ENCODE assay signal across 11 mouse cellular contexts in the genomic region with DNA sequence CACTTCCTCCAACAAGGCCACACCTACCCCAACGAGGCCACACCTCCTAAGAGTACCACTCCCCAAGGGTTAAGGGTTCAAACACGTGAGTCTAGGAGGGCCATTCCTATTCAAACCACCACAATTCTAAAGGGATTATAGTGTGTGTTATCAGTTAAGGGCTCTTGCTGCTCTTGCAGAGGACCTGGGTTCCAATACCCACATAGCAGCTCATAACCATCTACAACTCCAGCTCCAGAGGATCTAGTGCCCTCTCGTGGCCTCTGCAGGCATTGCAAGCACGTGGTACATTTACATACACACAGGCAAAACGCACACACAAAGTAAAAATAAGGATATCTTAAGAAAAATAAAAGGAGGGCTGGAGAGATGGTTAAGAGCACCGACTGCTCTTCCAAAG. TPM values are rescaled to one million over a fixed set of nuclear protein-coding genes. Genes with fewer than 3 reads are reported as not detected.
DNase-seq lines count a peak whose midpoint lies in the region; ATAC-seq and TF ChIP-seq lines count a peak whose summit lies in the region.
"Had no signal": no experiment of that assay in that cellular context is flagged by ENCODE, and none has a peak within 500 bp of the region (broad histone marks: within the 10 kb centered on the region; RNA-seq: fewer than 3 reads in every experiment).

No protein-coding gene starts in this region.

- DNase-seq in cerebellum, adult 2 months, result no peak
- no peak for DNase-seq in cerebellum, adult 11 months
- DNase-seq in limb, embryonic 11.5 days (ENCODE audit: low spot score), result peak; percentile 38
- no peak for DNase-seq in limb, embryonic 10.5 days (ENCODE audit: low spot score)
- DNase-seq in ES-CJ7 (ENCODE audit: low read depth, low spot score), result peak; percentile 93
- DNase-seq in forelimb bud, embryonic 11.5 days (ENCODE audit: low read depth, low spot score), result peak; percentile 27
- no peak for DNase-seq in urinary bladder, postnatal 4 days (ENCODE audit: low spot score in 2 of 2)
- DNase-seq in heart, adult 8-10 months (ENCODE audit: low spot score), result no peak
- DNase-seq: cerebellum, adult 8-10 months had no signal

- peak; percentile 31; the same call in 1 of the 2 replicates for TF ChIP-seq CTCF in cerebellum, adult 2 months (IDR thresholded peaks at IDR 0.05; ENCODE audit: borderline replicate concordance, insufficient read depth, low read depth, low read length)

- ATAC-seq in limb, embryonic 11.5 days (ENCODE audit: insufficient number of reproducible peaks, low FRiP score, low TSS enrichment, low read depth), result no peak
- ATAC-seq: inflammation-experienced regulatory T-cells, adult 6 months had no signal

- 71% methylated on average over 6 of the region's 6 CpGs for WGBS in cerebellum, adult 2 months
- 65% methylated on average over 6 of the region's 6 CpGs for WGBS in limb, embryonic 11.5 days
- 63% methylated on average over 6 of the region's 6 CpGs for WGBS in limb, embryonic 10.5 days

- no peaks in the 10 kb centered on the region for H3K9me3 ChIP-seq in limb, embryonic 11.5 days (ENCODE audit: control insufficient read depth, low read length)
- H3K9me3 ChIP-seq in limb, embryonic 10.5 days (replicated peaks), result no peaks in the 10 kb centered on the region

- H3K4me2 ChIP-seq in limb, embryonic 11.5 days (ENCODE audit: low read depth, severe bottlenecking), result no peak overlapping the region

- no peak overlapping the region for H3K4me3 ChIP-seq in cerebellum, adult 2 months (replicated peaks; ENCODE audit: insufficient read depth, low read depth, low read length)
- no peak overlapping the region for H3K4me3 ChIP-seq in limb, embryonic 11.5 days (ENCODE audit: low read depth, low read length)
- H3K4me3 ChIP-seq in limb, embryonic 10.5 days, result no peak overlapping the region
- H3K4me3 ChIP-seq: myocyte had no signal

- no peak overlapping the region for H3K9ac ChIP-seq in limb, embryonic 11.5 days (ENCODE audit: low read length)

- peaks cover 3% of the 10 kb centered on the region for H3K4me1 ChIP-seq in cerebellum, adult 2 months (ENCODE audit: control insufficient read depth, insufficient read depth, low read length)
- no peaks in the 10 kb centered on the region for H3K4me1 ChIP-seq in limb, embryonic 11.5 days (ENCODE audit: control insufficient read depth, insufficient read depth, low read length)
- H3K4me1 ChIP-seq in limb, embryonic 10.5 days, result peaks cover 14% of the 10 kb centered on the region

- no peaks in the 10 kb centered on the region for H3K36me3 ChIP-seq in limb, embryonic 11.5 days (ENCODE audit: control insufficient read depth, insufficient read depth, low read length)
- H3K36me3 ChIP-seq in limb, embryonic 10.5 days, result no peaks in the 10 kb centered on the region

- TF ChIP-seq POLR2A in cerebellum, adult 2 months (IDR thresholded peaks at IDR 0.05; ENCODE audit: borderline replicate concordance, insufficient read depth, low read length), result no peak

- no peaks in the 10 kb centered on the region for H3K27me3 ChIP-seq in cerebellum, adult 2 months (ENCODE audit: control insufficient read depth, insufficient read depth, low read length)
- H3K27me3 ChIP-seq in limb, embryonic 11.5 days (ENCODE audit: control insufficient read depth, insufficient read depth, low read length), result no peaks in the 10 kb centered on the region
- no peaks in the 10 kb centered on the region for H3K27me3 ChIP-seq in limb, embryonic 10.5 days (ENCODE audit: low read depth, poor library complexity, severe bottlenecking)

- H3K27ac ChIP-seq in cerebellum, adult 2 months (ENCODE audit: insufficient read depth, low read length), result no peak overlapping the region
- no peak overlapping the region for H3K27ac ChIP-seq in limb, embryonic 11.5 days (replicated peaks; ENCODE audit: low read depth, low read length)
- H3K27ac ChIP-seq in limb, embryonic 10.5 days, result no peak overlapping the region

RNA-seq across cellular contexts. Expression of a gene that starts 34.5 kb away (rescaled TPM):
- 10.7 and 11.5 TPM in 2 replicates for polyA plus RNA-seq in cerebellum, adult 2 months (2012; rRNA removed)
- polyA plus RNA-seq in limb, embryonic 11.5 days (2014; fragmentation: Nextera tagmentation; extraction: Ambion mirVana), result 8.3 and 9.0 TPM in 2 replicates
- polyA plus RNA-seq in limb, embryonic 10.5 days (2016; fragmentation: Nextera tagmentation; extraction: Ambion mirVana), result 8.1 and 9.9 TPM in 2 replicates
- total RNA-seq in heart, adult 8-10 months (2022), result 10 to 100 TPM; 10.9 to 14.0 (median 11.7) TPM

RNA-seq across cellular contexts. Expression of a gene that starts 37.0 kb away (rescaled TPM):
- 77.9 and 84.0 TPM in 2 replicates for polyA plus RNA-seq in cerebellum, adult 2 months (2012; rRNA removed)
- polyA plus RNA-seq in limb, embryonic 11.5 days (2014; fragmentation: Nextera tagmentation; extraction: Ambion mirVana), result 540 and 555 TPM in 2 replicates
- polyA plus RNA-seq in limb, embryonic 10.5 days (2016; fragmentation: Nextera tagmentation; extraction: Ambion mirVana), result 533 and 582 TPM in 2 replicates
- 1,000 to 10,000 TPM; 2,287 to 2,565 (median 2,388) TPM for total RNA-seq in heart, adult 8-10 months (2022)

Comparison
In these comparisons a context has a peak if more than half of its experiments do, and no peak if none do; other contexts are left out.
1. DNase-seq: peak in limb, embryonic 11.5 days (single experiment), ES-CJ7 (single experiment) and forelimb bud, embryonic 11.5 days (single experiment); none in cerebellum, adult 2 months (0 of 2), cerebellum, adult 11 months (single experiment), limb, embryonic 10.5 days (single experiment), urinary bladder, postnatal 4 days (0 of 2) and heart, adult 8-10 months (single experiment).